Mouse (Mus musculus): Measurements from ENCODE around the gene Nectin1. TPM values are rescaled to one million over a fixed set of nuclear protein-coding genes. Genes with fewer than 3 reads are reported as not detected.

Nectin1 gene
- polyA plus RNA-seq, 1 experiment from 2014 or later: 4.7 TPM

GRCm38 (mm10) chr9:43765419-43766179, 21.8 kb downstream of the Nectin1 start:
- Histone ChIP-seq H3K36me3 (ENCODE audit: control insufficient read depth, insufficient read depth) (no peaks in the 10 kb centered on the region), H3K4me1 (replicated peaks; ENCODE audit: control insufficient read depth, insufficient read depth, low read length) (peaks cover 8% of the 10 kb centered on the region), H3K27me3 (replicated peaks; ENCODE audit: control insufficient read depth, insufficient read depth, low read length) (no peaks in the 10 kb centered on the region), H3K4me3 (ENCODE audit: low read depth, low read length) (no peak overlapping the region), H3K27ac (ENCODE audit: low read depth, low read length) (no peak overlapping the region), H3K4me2 (replicated peaks; ENCODE audit: low read depth) (no peak overlapping the region), H3K9me3 (ENCODE audit: control insufficient read depth) (no peaks in the 10 kb centered on the region), H3K9ac (ENCODE audit: low read depth, low read length) (no peak overlapping the region)
- no peak for TF ChIP-seq CTCF (IDR thresholded peaks at IDR 0.05; ENCODE audit: low read depth)
- 68% methylated on average over 14 of the region's 14 CpGs for WGBS
- no peak for ATAC-seq

- H3K9me3 ChIP-seq (ENCODE audit: control insufficient read depth): no peaks in the 10 kb centered on the region
- ATAC-seq: no peak
- TF ChIP-seq CTCF (IDR thresholded peaks at IDR 0.05; ENCODE audit: low read depth): no peak
Observed at GRCm38 (mm10) chr9:43768779-43769178, 25.0 kb downstream of the Nectin1 start.

GRCm38 (mm10) chr9:43769228-43769627, 25.4 kb downstream of the Nectin1 start:
- Histone ChIP-seq H3K4me2 (replicated peaks; ENCODE audit: low read depth) (no peak overlapping the region), H3K9me3 (ENCODE audit: control insufficient read depth) (no peaks in the 10 kb centered on the region), H3K9ac (ENCODE audit: low read depth, low read length) (no peak overlapping the region), H3K27ac (ENCODE audit: low read depth, low read length) (no peak overlapping the region), H3K36me3 (ENCODE audit: control insufficient read depth, insufficient read depth) (no peaks in the 10 kb centered on the region), H3K4me3 (ENCODE audit: low read depth, low read length) (no peak overlapping the region), H3K27me3 (replicated peaks; ENCODE audit: control insufficient read depth, insufficient read depth, low read length) (no peaks in the 10 kb centered on the region), H3K4me1 (replicated peaks; ENCODE audit: control insufficient read depth, insufficient read depth, low read length) (no peaks in the 10 kb centered on the region)
- 88% methylated on average over 7 of the region's 7 CpGs for WGBS
- no peak for ATAC-seq
- no peak for TF ChIP-seq CTCF (IDR thresholded peaks at IDR 0.05; ENCODE audit: low read depth)

More at GRCm38 (mm10) chr9:43768779-43769178, 25.0 kb downstream of the Nectin1 start:
- H3K4me1 ChIP-seq (replicated peaks; ENCODE audit: control insufficient read depth, insufficient read depth, low read length): no peaks in the 10 kb centered on the region
- H3K27me3 ChIP-seq (replicated peaks; ENCODE audit: control insufficient read depth, insufficient read depth, low read length): no peaks in the 10 kb centered on the region
- H3K9ac ChIP-seq (ENCODE audit: low read depth, low read length): no peak overlapping the region
- no peaks in the 10 kb centered on the region for H3K36me3 ChIP-seq (ENCODE audit: control insufficient read depth, insufficient read depth)
- H3K4me2 ChIP-seq (replicated peaks; ENCODE audit: low read depth): no peak overlapping the region
- 51% methylated on average over 4 of the region's 4 CpGs for WGBS
- H3K27ac ChIP-seq (ENCODE audit: low read depth, low read length): no peak overlapping the region
- H3K4me3 ChIP-seq (ENCODE audit: low read depth, low read length): no peak overlapping the region

GRCm38 (mm10) chr9:43769940-43770339, 26.2 kb downstream of the Nectin1 start:
- no peak for TF ChIP-seq CTCF (IDR thresholded peaks at IDR 0.05; ENCODE audit: low read depth)
- 72% methylated on average over 4 of the region's 4 CpGs for WGBS
- H3K27ac ChIP-seq (ENCODE audit: low read depth, low read length): no peak overlapping the region

GRCm38 (mm10) chr9:43771041-43771440, 27.3 kb downstream of the Nectin1 start:
- Histone ChIP-seq H3K9me3 (ENCODE audit: control insufficient read depth) (no peaks in the 10 kb centered on the region), H3K27me3 (replicated peaks; ENCODE audit: control insufficient read depth, insufficient read depth, low read length) (no peaks in the 10 kb centered on the region), H3K27ac (ENCODE audit: low read depth, low read length) (no peak overlapping the region), H3K4me2 (replicated peaks; ENCODE audit: low read depth) (no peak overlapping the region), H3K36me3 (ENCODE audit: control insufficient read depth, insufficient read depth) (no peaks in the 10 kb centered on the region), H3K9ac (ENCODE audit: low read depth, low read length) (no peak overlapping the region), H3K4me3 (ENCODE audit: low read depth, low read length) (no peak overlapping the region), H3K4me1 (replicated peaks; ENCODE audit: control insufficient read depth, insufficient read depth, low read length) (peaks cover 5% of the 10 kb centered on the region; the same call in 1 of the 2 replicates)
- 60% methylated on average over 1 of the region's 1 CpGs for WGBS
- peak; percentile 54 for ATAC-seq
- peak; percentile 29 for TF ChIP-seq CTCF (IDR thresholded peaks at IDR 0.05; ENCODE audit: low read depth)

More at GRCm38 (mm10) chr9:43769940-43770339, 26.2 kb downstream of the Nectin1 start:
- Histone ChIP-seq H3K4me2 (replicated peaks; ENCODE audit: low read depth) (no peak overlapping the region), H3K36me3 (ENCODE audit: control insufficient read depth, insufficient read depth) (no peaks in the 10 kb centered on the region), H3K9me3 (ENCODE audit: control insufficient read depth) (no peaks in the 10 kb centered on the region), H3K27me3 (replicated peaks; ENCODE audit: control insufficient read depth, insufficient read depth, low read length) (no peaks in the 10 kb centered on the region), H3K4me1 (replicated peaks; ENCODE audit: control insufficient read depth, insufficient read depth, low read length) (no peaks in the 10 kb centered on the region), H3K9ac (ENCODE audit: low read depth, low read length) (no peak overlapping the region), H3K4me3 (ENCODE audit: low read depth, low read length) (no peak overlapping the region)
- ATAC-seq: no peak

- H3K4me1 ChIP-seq (replicated peaks; ENCODE audit: control insufficient read depth, insufficient read depth, low read length): peaks cover 11% of the 10 kb centered on the region
- no peaks in the 10 kb centered on the region for H3K36me3 ChIP-seq (ENCODE audit: control insufficient read depth, insufficient read depth)
- no peak overlapping the region for H3K4me2 ChIP-seq (replicated peaks; ENCODE audit: low read depth)
- no peaks in the 10 kb centered on the region for H3K9me3 ChIP-seq (ENCODE audit: control insufficient read depth)
- no peak overlapping the region for H3K9ac ChIP-seq (ENCODE audit: low read depth, low read length)
- ATAC-seq: no peak
- 72% methylated on average over 6 of the region's 6 CpGs for WGBS
- no peak for TF ChIP-seq CTCF (IDR thresholded peaks at IDR 0.05; ENCODE audit: low read depth)
- no peak overlapping the region for H3K27ac ChIP-seq (ENCODE audit: low read depth, low read length)
- no peaks in the 10 kb centered on the region for H3K27me3 ChIP-seq (replicated peaks; ENCODE audit: control insufficient read depth, insufficient read depth, low read length)
- no peak overlapping the region for H3K4me3 ChIP-seq (ENCODE audit: low read depth, low read length)
Observed at GRCm38 (mm10) chr9:43772460-43772859, 28.7 kb downstream of the Nectin1 start.
